Mouse (Mus musculus): ENCODE results near the gene Klf2.

Gene Klf2

DNA sequence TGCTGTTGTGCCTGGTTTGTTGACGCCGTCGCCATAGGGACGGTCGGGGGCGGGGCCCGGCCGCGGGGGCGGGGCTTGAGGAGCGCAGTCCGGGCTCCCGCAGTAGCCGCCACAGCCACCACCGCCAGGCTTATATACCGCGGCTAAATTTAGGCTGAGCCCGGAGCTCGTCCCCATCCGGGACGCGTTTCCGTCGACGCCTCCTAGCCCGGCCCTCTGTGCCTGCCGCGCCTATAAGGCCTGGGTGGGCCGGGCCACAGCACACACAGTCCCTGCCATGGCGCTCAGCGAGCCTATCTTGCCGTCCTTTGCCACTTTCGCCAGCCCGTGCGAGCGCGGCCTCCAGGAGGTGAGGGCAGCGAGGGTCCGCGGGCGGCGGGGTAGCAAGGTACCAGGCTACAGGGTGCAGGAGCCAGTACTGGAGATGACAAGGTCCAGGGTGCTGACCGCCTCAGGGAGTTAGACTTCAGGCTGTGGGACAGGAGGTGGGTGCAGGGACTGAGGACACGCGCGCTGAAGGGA lies at the start of gene Klf2:
Gene Klf2, plus strand, starts transcription at position 233 of the 522 bp plus-strand sequence.
- DNase-seq (ENCODE audit: low read depth, low spot score): peak; percentile 99

DNA sequence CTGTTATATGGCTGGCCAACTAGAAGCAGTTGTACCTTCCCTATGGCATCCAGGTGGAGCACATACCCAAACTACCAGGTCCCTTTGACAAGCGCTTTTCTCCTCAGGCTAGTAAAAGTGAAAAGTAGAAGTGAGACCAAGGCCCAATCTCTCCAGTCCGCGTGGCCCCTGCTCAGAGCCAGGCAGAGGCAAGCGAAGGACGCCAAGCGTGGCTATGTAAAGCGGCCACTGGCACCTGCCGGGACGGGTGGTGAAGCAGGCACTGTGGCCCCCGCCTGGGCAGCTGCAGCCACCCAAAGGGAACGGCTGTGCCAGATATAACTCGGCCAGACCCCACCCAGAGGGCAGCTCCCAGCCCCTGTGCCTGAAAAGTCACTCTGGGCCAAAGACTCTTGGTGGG lies 48.2 kb upstream of the Klf2 start:
- no peak for DNase-seq (ENCODE audit: low read depth, low spot score)

DNA sequence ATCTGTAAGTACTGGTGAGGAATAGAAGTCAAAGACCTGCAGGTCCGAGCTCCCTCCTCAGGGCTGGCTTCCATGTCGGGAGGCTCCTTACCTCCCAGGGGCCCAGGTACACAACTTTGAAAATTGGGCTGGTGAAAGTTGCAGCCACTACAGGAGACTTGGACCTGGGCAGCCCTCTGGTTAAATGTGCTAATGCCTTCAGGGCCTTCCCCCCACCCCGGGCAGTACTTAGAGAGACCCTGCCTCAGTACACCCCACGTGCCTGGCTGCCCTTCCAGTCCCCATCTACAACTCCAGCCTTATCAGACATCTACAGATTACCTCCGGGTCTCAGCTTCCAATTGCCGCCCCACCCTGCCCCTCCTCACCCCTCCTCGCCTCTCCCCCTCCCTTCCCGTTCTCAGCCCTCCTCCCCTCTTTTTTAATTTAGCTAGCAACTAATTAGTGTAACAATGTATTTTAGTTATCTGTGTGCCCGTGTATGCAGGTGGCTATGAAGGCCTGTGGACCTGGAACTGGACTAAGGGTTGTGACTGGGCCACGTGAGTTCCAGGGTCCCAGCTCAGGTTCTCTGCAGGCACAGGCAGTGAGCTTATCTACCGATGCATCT lies 47.7 kb upstream of the Klf2 start:
- DNase-seq (ENCODE audit: low read depth, low spot score): no peak

DNA sequence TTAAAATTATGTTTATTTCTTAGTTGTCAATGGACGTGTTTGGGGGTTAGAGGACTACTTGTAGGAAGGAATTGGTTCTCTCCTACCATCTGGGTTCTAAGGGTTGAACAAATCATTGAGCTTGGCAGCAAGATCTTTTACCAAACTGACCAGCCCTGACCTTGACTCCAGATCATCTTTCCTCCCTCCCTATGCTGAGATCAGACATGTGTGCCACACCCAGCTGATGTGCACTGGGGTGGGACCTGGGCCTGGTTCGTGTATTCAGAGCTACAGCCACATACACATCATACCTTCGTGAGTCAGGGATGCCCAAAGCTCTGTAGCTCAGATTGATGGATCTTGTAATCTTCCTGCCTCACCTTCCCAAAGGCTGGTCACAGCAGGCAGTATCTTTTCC lies 47.1 kb upstream of the Klf2 start:
- DNase-seq (ENCODE audit: low read depth, low spot score): no peak

DNA sequence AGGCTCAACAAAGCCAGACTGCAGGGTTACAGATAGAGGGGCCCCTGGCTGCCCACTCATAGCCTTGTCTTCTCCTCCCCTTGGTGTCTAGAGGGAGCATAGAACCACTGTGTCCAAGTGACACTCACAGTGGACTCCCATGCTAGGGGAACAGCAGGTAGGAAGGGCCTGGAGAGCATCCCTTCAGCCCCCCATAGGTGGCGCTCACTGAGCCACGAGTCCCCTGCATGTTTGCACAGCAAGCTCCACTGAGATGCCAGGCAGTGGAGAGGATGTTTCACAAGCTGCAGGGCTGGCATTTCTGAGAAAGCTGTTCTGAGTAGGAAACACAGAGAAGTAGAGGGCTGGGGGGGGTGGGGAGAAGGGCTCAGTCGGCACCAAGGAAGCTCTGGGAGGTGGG lies 46.5 kb upstream of the Klf2 start:
- peak; percentile 64 for DNase-seq (ENCODE audit: low read depth, low spot score)

DNA sequence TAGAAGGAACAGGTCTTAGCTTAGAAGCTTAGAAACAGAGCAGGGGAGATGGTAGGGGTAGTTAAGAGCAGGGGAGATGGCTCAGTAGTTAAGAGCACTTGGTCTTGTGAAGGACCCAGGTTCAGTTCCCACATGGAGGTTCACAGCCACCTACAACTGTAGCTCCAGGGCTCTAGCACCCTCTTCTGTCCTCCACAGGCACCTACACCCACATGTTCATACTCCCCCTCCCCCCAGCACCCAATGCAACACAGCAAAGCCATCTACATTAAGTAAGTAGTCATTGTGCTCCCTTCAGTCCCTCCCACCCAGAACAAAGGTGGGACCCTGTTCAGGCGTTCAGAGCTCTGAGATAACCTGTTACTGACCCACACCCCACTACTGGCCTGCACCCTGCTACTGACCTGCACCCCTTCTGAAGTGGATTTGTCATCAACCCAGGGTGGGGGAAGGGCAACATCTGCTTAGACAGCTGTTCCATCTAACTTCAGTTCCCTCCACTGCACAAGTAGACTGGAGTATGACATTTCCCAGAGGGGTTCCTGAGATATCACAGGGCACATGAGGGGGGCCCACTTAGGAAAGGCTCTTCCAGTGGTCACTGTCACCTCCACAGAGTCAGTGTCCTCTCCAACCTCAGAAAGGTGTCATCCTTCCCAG lies 45.6 kb upstream of the Klf2 start:
- DNase-seq (ENCODE audit: low read depth, low spot score): no peak

DNA sequence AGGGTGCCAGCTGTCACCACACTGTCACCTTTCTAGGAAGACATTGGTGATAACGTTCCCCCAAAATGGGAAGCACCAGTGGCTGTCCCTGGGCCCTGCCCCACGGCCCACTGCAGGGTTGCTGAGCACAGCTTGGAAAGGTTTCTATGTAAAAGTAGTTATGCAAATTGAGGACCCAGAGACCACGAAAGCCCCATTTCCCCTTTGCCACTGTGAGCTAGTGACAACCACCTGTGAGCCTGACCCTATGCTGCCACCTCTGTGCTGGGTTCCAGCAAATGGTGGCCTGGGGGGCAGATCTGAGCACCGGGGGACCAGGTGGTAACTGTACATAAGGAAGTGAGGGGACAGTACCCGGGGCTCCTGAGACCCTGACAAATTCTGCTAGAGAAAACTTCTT lies 45.0 kb upstream of the Klf2 start:
- no peak for DNase-seq (ENCODE audit: low read depth, low spot score)

DNA sequence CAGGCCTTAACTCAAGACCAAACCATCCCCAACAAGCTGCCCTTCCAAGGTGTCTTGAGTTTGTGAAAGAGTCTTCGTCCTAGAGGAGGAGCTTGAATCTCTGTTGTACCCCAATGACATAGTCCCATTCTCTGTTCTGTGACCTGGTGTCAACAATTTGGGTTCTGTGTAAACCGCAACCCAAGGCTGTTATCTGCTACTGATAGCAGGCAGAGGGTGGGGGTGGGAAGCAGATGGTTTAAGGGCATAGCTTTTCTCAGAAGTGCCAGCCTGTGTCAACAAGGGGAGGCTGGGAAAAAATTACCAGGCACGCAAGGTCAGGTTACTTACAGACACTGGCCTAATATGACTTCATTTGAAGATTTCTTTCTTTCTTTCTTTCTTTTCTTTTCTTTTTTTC lies 41.6 kb upstream of the Klf2 start:
- DNase-seq (ENCODE audit: low read depth, low spot score): no peak

DNA sequence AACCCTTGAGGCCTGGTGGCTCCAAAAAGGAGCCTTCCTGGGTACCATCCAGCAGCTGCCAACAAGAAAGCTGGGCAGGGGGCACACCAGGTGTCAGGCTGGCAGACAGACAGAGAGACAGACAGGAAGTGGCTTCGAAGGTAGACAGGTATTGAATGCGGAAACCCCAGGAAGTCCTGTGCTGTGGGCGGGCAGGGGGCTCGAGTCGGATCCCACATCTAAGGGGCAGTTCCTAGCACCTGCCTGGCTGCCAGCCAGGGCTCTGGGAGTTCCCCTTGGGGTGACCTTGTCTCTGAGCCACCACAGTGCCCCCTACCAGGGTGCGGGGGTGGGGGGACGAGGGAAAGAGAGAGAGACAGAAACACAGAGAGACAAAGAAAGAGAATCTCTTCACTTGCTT lies 39.7 kb upstream of the Klf2 start:
- no peak for DNase-seq (ENCODE audit: low read depth, low spot score)

DNA sequence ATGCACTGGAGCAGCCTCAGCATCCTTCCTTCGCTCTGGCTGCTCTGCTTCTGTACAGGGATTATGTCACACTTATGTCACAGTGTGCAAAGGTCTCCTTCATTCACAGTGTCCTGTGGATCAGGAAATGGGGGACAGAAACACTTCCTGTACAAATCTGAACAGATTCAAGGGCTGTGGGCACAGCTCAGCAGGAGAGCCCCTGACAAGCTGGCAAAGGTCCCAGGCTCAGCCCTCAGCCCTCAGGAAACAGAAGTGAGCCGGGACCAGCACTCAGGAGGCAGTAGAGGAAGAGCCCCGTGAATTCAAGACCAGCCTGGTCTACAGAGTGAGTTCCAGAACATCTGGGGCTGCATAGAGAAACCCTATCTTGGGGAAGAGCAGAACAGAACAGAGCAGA lies 37.2 kb upstream of the Klf2 start:
- no peak for DNase-seq (ENCODE audit: low read depth, low spot score)

DNA sequence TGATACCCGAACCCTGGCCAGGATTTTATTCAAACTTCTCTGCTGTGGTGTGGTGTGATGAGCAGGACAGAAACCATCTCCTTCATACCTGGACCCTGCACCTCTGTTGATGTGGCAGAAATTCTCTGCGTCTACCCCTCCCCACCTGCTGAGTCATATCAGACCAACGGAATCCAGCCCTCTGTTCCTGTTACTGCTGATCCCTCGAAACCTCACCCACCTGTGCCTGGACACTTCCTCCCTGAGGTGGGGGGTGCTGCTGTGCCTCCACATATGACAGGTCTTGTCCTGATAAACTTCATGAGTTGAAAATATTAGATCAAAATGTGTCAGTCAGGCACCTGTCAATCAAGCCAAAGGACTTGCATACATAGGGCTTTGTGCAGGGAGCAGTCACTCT lies 33.5 kb upstream of the Klf2 start:
- DNase-seq (ENCODE audit: low read depth, low spot score): no peak

DNA sequence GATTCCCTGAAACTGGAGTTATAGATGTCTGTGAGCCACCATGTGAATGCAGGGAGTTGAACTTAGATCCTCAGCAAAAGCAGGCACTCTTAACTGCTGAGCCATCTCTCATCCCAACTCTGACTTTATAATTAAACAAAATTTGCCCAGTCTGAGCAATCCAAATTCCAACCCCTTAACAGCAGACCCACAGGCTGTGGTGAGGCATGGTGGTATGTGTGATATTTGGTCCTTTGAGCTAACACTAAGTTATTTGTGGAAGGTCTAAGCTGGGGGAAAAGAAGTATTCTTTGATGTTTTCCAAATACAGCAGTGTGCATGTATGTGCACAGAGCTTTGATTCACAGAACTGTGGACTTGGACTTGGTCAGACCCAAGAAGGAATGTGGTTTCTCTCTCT lies 29.8 kb upstream of the Klf2 start:
- no peak for DNase-seq (ENCODE audit: low read depth, low spot score)

DNA sequence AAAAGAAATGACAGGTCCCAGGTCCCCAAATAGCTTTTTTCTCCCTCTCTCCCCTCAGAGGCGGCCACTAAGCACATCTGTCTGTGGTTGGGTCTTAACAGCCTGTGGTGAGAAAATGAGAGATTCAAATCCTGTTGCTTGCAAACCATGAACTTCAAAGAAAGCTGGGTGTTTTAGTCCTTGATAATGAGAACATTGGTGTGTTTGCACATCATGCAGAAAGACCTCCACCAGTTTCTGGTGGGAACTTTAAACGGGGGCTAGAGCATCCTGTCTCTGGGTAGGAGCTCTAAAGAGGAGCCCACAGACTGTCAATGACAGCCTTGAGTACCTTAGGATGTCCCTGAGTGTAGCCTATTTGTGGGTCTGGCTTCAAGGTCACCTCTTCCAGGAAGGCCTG lies 27.7 kb upstream of the Klf2 start:
- DNase-seq (ENCODE audit: low read depth, low spot score): no peak

DNA sequence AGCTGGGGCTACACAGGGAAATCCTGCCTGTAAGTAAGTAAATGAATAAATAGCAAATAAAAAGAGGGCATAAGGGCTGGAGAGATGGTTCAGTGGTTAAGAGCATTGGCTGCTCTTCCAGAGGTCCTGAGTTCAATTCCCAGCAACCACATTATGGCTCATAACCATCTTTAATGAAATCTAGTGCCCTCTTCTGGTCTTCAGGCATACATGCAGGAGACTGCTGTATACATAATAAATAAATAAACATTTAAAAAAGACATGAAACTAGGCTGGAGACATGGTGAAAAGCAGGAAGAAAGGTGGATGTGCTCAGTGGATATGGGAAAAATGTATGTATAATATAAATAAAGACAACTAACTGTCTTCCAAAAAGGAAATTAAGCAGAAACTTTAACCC lies 25.5 kb upstream of the Klf2 start:
- no peak for DNase-seq (ENCODE audit: low read depth, low spot score)

DNA sequence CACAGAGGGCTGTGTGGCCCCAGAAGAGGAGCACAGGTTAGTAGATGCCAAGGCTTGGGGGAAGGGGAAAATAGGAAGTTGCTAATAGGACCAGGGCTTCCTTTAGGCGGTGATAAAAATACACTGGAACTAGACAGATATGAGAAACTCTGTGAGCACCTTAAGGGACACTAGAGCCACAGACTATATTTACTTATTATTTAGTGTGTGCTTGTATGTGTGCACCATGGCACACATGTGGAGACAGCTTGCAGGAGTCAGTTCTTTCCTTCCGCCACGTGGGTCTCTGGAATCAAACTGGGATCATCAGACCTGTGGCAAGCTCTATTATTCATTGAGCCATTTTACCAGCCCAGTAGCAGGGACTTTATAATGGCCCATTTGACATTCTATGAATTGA lies 23.7 kb upstream of the Klf2 start:
- no peak for DNase-seq (ENCODE audit: low read depth, low spot score)

DNA sequence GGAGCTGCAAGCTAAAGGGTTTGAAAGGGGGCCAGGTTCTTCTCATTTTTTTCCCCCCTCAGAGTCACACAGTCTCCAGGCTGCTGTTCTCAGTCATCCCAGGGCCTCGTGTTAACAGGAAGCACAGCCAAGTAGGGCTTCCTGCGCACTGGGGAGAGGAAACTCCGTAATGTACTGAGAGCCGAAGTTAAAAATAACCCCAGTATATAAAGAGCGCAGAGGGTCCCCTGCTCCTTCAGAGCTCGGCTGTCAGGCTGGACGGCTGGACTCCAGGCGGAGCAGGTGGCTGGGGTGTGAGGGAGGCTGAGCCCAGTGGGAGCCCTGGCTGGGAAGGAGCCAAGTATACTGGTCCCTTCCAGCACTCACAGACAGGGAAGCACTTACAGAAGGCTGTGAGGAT lies 23.2 kb upstream of the Klf2 start:
- peak; percentile 98 for DNase-seq (ENCODE audit: low read depth, low spot score)

DNA sequence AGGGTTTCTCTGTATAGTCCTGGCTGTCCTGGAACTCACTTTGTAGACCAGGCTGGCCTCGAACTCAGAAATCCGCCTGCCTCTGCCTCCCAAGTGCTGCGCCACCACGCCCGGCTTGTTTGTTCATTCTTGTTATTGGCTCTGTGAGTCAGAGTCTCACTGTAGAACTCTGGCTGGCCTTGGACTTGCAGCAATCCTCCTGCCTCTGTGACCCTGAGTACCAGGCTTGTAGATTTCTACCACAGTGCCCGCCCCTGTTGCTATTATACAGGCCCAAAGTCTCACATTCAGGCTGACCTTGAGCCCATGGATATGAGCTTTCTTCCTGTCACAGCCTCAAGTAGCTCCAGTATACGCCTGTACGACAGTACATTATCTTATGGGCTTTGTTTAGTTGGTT lies 22.3 kb upstream of the Klf2 start:
- DNase-seq (ENCODE audit: low read depth, low spot score): no peak

DNA sequence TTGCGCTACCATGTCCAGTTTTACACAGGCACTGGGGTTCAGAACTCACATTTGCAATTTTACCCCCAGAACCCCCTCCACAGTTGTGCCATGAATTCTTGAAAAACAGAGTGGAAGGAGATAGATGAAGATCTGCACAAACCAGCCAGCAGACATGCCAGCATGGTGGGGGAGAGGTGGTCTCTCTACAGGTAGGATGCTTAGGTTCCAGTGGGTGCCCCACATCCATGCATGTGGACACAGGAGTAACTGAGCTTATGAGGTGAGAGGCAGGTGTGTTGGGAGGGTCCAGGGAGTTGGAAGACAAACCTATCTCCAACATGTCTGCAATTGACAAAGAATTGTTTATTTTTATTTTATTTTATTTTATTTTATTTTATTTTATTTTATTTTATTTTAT lies 19.9 kb upstream of the Klf2 start:
- DNase-seq (ENCODE audit: low read depth, low spot score): no peak

DNA sequence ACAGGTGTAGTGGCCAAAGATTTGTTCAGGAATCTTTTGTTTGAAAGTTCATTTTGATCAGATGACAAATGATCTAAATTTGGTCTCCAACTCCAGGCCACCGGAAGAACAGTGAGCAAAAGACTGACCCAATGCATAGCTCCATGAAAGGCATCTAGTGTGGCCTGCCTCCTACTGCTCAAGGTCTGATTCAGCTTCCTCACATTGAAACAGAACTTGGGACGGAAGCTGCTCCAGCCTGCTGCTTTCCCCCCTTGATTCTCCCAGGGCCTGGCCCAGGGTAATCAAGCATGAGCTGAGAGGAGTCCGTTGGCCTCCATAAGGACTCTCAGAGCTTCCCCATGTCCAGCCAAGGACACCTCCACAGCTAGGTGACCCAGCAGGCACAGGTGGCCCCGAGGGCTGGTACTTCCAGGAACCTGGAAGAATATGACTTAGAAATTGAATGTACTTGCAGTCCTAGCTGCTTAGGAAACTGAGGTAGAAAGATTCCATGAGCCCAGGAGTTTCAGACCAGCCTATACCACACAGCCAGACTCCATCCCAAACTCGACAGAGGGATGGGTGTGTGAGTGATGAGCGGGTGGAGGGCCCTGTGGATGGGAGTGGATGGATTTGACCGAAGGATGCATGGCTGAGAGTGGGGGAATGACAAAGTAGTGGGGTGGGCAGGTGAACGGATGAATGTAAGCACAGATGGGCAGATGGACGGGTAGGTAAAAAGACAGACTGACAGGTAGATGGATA lies 18.0 kb upstream of the Klf2 start:
- DNase-seq (ENCODE audit: low read depth, low spot score): no peak

DNA sequence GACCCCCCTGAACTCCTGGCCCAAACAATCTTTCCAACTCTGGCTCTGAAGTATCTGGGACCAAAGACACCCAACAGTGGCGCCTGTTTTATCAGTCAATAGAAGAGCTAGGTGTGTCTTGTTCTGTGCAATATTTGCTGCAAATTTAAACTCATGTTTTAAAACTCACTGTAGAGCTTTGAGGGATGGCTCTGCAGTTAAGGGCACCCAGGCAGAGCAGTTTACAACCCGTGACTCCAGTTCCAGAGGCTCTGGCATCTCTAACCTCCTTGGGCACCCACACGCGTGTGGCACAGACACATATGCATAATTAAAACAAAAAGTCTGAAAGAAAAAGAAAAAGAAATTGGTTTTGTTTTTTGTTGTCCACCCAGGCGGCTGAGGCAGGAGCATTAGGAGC lies 17.3 kb upstream of the Klf2 start:
- no peak for DNase-seq (ENCODE audit: low read depth, low spot score)

DNA sequence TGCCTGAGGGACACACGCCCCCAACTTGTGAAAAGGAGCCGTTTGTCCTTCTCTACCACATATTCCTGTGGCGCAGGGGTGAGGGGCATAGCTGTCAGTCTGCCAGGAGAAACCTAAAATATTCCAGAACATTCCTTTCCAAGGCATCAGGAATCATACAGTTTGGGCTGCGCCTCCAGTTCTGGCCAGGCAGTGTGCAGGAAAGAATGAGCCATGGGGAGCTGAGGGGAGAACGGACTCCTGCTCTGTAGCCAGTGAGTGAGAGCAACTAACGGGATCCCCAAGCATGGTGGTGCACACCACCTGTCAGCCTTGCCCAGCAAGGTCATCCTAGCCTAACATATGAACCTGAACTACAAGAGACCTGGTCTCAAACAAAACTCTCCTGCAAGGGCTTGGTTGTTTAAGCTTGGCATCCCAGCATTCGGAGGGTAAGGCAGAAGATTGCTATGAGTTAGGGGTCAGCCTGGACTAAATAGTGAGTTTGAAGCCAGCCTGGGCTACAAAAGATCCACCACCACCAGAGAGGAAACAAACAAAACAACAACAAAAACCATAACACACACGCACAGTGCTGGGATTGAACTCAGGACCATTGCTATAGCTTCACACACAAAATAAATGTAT lies 15.7 kb upstream of the Klf2 start:
- DNase-seq (ENCODE audit: low read depth, low spot score): no peak

DNA sequence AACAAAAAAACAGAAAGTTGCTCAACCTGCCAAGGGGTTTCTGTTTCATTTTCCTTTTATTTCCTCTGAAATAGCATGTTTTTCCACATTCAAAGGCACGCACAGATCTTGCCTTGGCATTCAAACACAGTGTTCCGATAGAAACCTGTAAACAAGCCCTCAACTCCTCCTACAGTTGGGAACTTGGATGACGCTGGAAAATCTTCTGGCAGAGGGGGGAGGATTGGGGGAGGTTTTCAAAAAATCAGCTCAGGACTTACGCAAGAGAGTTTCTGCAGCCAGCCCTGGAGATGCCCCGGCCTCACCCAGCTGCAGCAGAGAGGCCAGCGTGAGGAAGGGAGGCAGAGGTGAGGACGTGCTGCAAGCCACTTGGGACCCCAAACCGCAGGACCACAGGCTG lies 15.2 kb upstream of the Klf2 start:
- DNase-seq (ENCODE audit: low read depth, low spot score): peak; percentile 95

Measured in skeletal muscle tissue, adult 2 months (tissue).